Mouse (Mus musculus) mouse trophoblast stem cell (cell line): ENCODE data around the gene Psmd1.

ENCODE experiments used
- in situ Hi-C, 2 experiments: fragments of 300-500 bp; cut with MseI, MboI; formaldehyde crosslinking; loops; 2 replicates in 1 of 2; 3 replicates in 1 of 2; pipeline ENCODE4 v1.15.1; 2025

Gene Psmd1

GRCm38 (mm10) chr1:86156075-86156474 lies 91.9 kb downstream of the Psmd1 start:
- in situ Hi-C loops, result no loop called here

DNA sequence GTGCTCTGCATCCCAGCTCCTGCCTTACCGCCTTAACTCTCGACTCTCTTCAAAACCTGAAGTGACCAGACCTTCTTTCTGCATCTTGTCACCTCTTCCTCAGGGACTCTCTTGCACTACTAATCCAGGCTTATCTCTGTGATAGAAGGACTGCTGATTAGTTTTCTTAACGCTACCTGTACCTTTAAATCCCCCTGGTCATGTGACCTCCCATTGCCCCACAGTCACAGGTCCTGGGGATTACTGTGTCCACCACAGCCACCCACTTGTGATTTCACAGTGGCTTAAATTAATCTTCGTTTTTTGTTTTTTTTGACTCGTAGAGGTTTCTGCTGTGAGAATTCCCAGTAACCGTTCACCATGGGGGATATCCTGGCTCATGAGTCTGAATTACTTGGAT lies 92.4 kb downstream of the Psmd1 start:
- in situ Hi-C loops, result no loop called here

- in situ Hi-C loops, result no loop called here
Measured at GRCm38 (mm10) chr1:86160059-86160458, 95.9 kb downstream of the Psmd1 start.

DNA sequence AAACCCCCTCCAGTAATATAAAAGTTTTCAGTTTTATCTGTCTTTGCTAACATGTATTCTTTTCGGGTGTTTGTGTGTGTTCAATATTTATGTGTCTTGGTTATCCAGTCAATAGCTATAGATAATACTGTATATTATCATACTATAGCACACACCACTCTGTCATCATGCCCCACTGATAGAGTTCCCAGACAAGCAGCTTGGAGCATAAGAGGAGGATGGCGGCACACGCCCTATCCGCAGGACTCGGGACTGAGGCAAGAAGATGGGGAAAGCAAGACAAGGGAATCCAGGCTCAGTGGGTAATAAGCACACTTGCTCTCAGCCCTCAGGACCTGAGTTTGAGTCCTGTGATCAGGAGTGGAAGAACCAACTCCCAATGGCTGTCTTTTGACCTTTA lies 96.3 kb downstream of the Psmd1 start:
- in situ Hi-C loops, result no loop called here

DNA sequence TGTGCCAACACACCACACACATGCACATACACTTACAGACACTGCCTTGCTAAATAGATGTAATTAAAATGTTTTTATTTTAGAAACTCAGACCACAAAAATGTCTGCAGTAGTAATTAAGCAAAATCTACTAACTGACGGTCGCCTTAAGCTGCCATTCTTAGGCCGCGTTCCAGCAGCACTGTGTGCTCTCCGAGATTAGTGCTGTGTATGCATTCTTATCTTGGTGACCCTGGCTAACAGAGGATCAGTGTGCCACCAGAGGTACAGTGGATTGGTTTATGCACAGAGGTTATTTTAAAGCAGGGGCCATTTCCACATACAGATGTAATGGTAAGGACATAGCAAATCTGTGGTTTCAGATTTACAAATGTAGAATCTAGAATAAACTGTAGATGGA lies 96.9 kb downstream of the Psmd1 start:
- in situ Hi-C loops, result no loop called here

- in situ Hi-C loops, result no loop called here
Measured at GRCm38 (mm10) chr1:86174602-86175001, 110.4 kb downstream of the Psmd1 start.

GRCm38 (mm10) chr1:86176066-86176465 lies 111.9 kb downstream of the Psmd1 start:
- in situ Hi-C loops, result no loop called here

GRCm38 (mm10) chr1:86178462-86179253 lies 114.5 kb downstream of the Psmd1 start:
- in situ Hi-C loops, result no loop called here

- in situ Hi-C loops, result loop anchor here in 1 of 2 experiments (5.0 kb wide), 1 partner anchor 155 kb away; no protein-coding TSS in a partner anchor
Measured at GRCm38 (mm10) chr1:86182004-86182709, 118.0 kb downstream of the Psmd1 start.

DNA sequence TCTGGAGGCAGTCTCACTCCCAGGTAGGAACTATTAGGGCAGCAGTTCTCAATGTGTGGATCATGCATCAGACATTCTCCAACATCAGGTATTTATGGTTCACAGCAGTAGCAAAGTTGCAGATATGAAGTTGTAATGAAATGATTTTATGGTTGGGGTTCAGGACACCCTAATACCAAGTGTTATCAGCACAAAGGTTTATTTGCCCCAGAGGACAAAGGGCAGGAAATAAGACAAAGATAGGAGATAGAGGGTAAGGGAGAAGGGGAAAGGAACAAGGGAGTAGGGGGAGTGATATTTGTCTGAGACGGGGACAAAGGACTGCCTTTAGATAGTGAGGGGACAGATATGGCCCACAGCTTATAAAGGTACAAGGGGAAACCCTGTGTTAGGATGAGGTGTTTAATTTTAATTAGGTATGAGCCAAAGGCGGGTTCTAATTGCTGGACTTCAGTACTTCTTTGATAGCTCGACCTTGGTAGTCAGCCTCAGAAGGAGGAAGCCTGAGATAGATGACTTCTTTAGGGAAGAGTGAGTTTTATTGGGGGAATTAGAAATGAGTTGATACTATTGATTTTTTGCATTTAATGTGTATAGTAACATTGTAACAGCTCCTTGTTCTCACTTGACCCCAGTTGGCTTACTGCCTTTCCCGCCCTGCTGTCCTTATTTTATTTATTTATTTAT lies 119.5 kb downstream of the Psmd1 start:
- in situ Hi-C loops, result loop anchor here in 1 of 2 experiments (5.0 kb wide), 1 partner anchor 154 kb away; no protein-coding TSS in a partner anchor

DNA sequence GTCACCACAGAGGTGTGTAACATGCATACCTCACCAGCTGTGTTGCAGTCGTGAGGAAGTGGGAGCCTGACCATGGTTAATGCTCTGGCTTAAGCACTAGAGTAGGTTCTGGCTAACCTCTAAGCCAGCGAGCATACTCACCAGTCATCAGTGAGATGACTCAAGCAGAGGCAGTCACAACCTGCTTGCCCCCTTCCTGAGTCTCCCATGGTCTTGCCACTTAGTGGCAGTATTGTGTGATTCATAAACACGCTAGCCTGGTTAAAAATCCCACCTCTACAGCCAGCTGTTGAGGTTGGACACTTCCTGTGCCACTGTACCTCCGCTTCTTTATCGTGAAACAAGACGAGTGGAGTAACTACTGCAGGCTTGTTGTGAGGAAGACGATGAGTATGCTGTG lies 122.6 kb downstream of the Psmd1 start:
- in situ Hi-C loops, result loop anchor here in 1 of 2 experiments (5.0 kb wide), 1 partner anchor 151 kb away; no protein-coding TSS in a partner anchor

GRCm38 (mm10) chr1:86187856-86188255 lies 123.7 kb downstream of the Psmd1 start:
- in situ Hi-C loops, result loop anchor here in 1 of 2 experiments (5.0 kb wide), 1 partner anchor 149 kb away; no protein-coding TSS in a partner anchor

DNA sequence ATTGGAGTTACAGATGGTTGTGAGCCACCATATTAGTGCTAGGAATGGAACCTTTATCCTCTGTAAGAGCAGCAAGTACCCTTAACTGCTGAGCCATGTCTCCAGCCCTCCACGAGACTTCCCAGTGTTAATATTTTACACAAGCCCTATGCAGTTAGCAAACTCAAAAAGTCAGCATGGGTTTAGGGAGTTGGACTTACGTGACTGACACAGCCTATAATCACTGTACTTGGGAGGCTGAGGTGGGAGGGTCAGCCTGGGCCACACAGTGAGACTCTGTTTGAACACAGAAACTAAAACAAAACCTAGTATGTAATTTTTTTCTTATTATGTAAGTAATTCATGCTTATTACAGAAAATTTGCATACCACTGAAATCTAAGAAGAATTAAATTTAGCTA lies 124.1 kb downstream of the Psmd1 start:
- in situ Hi-C loops, result loop anchor here in 1 of 2 experiments (5.0 kb wide), 1 partner anchor 149 kb away; no protein-coding TSS in a partner anchor
